Mouse (Mus musculus): ENCODE data around the gene Tnr.

Tnr gene

GRCm38 (mm10) chr1:159523578-159523977, at the start of gene Tnr:
Gene Tnr (plus strand): TSS chr1:159523769.
- DNase-seq (ENCODE audit: low read depth): peak; percentile 79

- DNase-seq (ENCODE audit: low read depth): peak; percentile 78
Observed at GRCm38 (mm10) chr1:159489853-159490435, 33.6 kb upstream of the Tnr start.

- DNase-seq (ENCODE audit: low read depth): peak; percentile 50
Observed at GRCm38 (mm10) chr1:159492536-159492935, 31.0 kb upstream of the Tnr start.

GRCm38 (mm10) chr1:159493720-159494499, 29.7 kb upstream of the Tnr start:
- no peak for DNase-seq (ENCODE audit: low read depth)

- peak; percentile 55 for DNase-seq (ENCODE audit: low read depth)
Observed at GRCm38 (mm10) chr1:159498236-159498635, 25.3 kb upstream of the Tnr start.

- DNase-seq (ENCODE audit: low read depth): peak; percentile 60
Observed at GRCm38 (mm10) chr1:159499806-159500460, 23.6 kb upstream of the Tnr start.

GRCm38 (mm10) chr1:159501911-159502310, 21.7 kb upstream of the Tnr start:
- no peak for DNase-seq (ENCODE audit: low read depth)

GRCm38 (mm10) chr1:159510667-159511066, 12.9 kb upstream of the Tnr start:
- DNase-seq (ENCODE audit: low read depth): no peak

- DNase-seq (ENCODE audit: low read depth): peak; percentile 91
Observed at GRCm38 (mm10) chr1:159517647-159518046, 5.9 kb upstream of the Tnr start.

GRCm38 (mm10) chr1:159519206-159519605, 4.4 kb upstream of the Tnr start:
- peak; percentile 50 for DNase-seq (ENCODE audit: low read depth)

- DNase-seq (ENCODE audit: low read depth): no peak
Observed at GRCm38 (mm10) chr1:159523069-159523468, 500 bp upstream of the Tnr start.

GRCm38 (mm10) chr1:159524051-159524549, 531 bp downstream of the Tnr start:
- DNase-seq (ENCODE audit: low read depth): peak; percentile 94

- no peak for DNase-seq (ENCODE audit: low read depth)
Observed at GRCm38 (mm10) chr1:159532841-159533569, 9.4 kb downstream of the Tnr start.

GRCm38 (mm10) chr1:159535582-159535981, 12.0 kb downstream of the Tnr start:
- no peak for DNase-seq (ENCODE audit: low read depth)

GRCm38 (mm10) chr1:159537541-159537940, 14.0 kb downstream of the Tnr start:
- DNase-seq (ENCODE audit: low read depth): no peak

GRCm38 (mm10) chr1:159538076-159538475, 14.5 kb downstream of the Tnr start:
- DNase-seq (ENCODE audit: low read depth): peak; percentile 13

GRCm38 (mm10) chr1:159545470-159546145, 22.0 kb downstream of the Tnr start:
- no peak for DNase-seq (ENCODE audit: low read depth)

- DNase-seq (ENCODE audit: low read depth): no peak
Observed at GRCm38 (mm10) chr1:159551036-159551435, 27.5 kb downstream of the Tnr start.

- no peak for DNase-seq (ENCODE audit: low read depth)
Observed at GRCm38 (mm10) chr1:159551591-159552442, 28.2 kb downstream of the Tnr start.

- no peak for DNase-seq (ENCODE audit: low read depth)
Observed at GRCm38 (mm10) chr1:159561616-159562015, 38.0 kb downstream of the Tnr start.

GRCm38 (mm10) chr1:159565129-159565528, 41.6 kb downstream of the Tnr start:
- no peak for DNase-seq (ENCODE audit: low read depth)
